Mouse (Mus musculus): Measurements from ENCODE around the gene Slc15a4. TPM values are rescaled to one million over a fixed set of nuclear protein-coding genes. Genes with fewer than 3 reads are reported as not detected.

Gene Slc15a4
- 14.8 and 41.4 TPM in 2 replicates for polyA plus RNA-seq (2012; rRNA removed)

GRCm38 (mm10) chr5:127632167-127633145, at the start of gene Slc15a4, which contains the start of gene Glt1d1:
Slc15a4 (minus strand) TSS chr5:127632897.
Glt1d1 (plus strand) TSS chr5:127632262.
- no peak for DNase-seq (ENCODE audit: low spot score)

- no peak for DNase-seq (ENCODE audit: low spot score)
These were observed 45.8 kb upstream of the Slc15a4 start for GRCm38 (mm10) chr5:127678501-127678900.

DNA sequence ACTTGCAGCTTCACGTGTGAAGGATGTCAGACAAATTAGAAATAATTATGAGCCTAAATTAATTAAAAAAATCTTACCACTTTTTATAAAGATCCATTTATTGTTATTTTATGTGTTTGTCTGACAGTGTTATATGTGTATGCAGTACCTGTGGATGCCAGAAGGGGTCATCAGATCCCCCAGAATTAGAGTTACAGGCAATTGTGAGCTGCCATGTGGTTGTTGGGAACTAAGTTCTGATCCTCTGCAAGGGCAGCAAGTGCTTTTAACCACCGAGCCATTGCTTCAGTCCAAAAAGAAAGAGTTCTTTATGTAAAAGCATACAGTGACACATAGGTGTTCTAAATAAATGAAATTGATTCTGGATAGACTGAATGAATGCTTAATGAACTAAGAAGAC, 44.9 kb upstream of the Slc15a4 start:
- no peak for DNase-seq (ENCODE audit: low spot score)

- no peak for DNase-seq (ENCODE audit: low spot score)
These were observed 41.2 kb upstream of the Slc15a4 start for GRCm38 (mm10) chr5:127673913-127674312.

- DNase-seq (ENCODE audit: low spot score): no peak
These were observed 28.3 kb upstream of the Slc15a4 start for GRCm38 (mm10) chr5:127660979-127661378.

DNA sequence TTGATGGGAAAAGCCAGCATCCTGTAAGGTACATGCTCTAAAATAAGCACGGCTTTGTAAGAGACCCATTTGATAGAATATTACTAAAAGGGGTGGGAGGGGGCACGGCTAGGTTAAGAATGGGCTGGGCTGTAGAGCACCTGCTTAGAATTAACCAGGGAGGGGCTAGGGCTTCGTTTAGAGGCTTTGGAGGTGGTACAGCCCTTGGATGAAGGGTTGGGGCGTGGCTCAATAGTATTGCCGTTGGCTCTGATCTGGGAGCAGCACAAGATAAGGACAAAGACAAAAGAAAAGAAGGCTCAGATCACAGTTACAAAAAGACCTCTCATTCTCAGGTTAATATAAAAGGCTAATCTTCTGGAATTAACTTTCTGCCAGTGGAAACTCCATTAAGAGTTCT, 27.6 kb upstream of the Slc15a4 start:
- no peak for DNase-seq (ENCODE audit: low spot score)

DNA sequence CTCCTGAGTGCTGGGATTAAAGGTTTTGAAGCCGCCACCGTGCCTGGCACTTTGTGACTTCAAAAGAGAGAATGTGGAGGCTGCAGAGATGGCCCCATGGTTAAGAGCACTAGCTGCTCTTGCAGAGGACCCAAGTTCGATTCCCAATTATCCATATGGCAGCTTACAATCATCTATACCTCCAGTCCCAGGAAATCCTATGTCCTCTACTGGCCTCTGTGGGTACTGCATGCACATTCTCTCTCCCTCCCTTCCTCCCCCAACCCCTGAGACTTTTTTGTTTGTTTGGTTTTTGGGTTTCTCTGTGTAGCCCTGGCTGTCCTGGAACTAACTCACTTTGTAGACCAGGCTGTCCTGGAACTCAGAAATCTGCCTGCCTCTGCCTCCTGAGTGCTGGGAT, 26.6 kb upstream of the Slc15a4 start:
- DNase-seq (ENCODE audit: low spot score): no peak

DNA sequence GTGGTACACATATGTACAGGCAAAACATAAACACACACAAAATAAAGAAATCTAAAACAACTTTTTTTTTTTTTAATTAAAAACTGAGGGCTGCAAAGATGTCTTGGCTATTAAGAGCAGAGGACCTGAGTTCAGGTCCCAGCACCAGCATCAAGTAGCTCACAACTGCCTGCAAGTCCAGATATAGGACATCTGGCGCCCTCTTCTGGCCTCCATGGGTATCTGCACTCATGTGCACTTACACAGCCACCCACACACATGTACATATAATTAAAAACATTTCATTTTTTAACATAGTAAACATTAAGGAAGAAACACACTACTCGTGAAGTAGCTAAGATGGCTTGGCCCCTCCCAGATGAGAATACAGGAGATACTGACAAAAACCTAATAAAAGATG, 25.6 kb upstream of the Slc15a4 start:
- no peak for DNase-seq (ENCODE audit: low spot score)

GRCm38 (mm10) chr5:127649077-127649476, 16.4 kb upstream of the Slc15a4 start:
- DNase-seq (ENCODE audit: low spot score): no peak

DNA sequence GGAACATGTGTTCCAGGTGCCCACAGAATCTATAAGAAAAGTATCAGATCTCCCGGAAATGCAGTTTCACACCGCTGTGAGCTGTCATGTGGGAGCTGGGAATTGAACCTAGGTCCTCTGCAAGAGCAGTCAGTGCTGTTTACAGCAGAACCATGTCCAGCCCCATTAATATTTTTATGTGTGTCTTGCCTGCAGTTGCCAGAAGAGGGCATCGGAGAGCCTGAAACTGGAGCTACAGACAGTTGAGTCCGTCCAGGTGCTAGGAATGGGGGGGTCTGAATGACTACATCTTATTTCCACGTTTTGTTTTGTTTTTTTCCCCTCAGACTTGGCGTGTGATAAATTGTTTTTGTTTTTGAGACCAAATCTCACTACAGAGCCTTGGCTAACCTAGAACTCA, 15.3 kb upstream of the Slc15a4 start:
- no peak for DNase-seq (ENCODE audit: low spot score)

DNA sequence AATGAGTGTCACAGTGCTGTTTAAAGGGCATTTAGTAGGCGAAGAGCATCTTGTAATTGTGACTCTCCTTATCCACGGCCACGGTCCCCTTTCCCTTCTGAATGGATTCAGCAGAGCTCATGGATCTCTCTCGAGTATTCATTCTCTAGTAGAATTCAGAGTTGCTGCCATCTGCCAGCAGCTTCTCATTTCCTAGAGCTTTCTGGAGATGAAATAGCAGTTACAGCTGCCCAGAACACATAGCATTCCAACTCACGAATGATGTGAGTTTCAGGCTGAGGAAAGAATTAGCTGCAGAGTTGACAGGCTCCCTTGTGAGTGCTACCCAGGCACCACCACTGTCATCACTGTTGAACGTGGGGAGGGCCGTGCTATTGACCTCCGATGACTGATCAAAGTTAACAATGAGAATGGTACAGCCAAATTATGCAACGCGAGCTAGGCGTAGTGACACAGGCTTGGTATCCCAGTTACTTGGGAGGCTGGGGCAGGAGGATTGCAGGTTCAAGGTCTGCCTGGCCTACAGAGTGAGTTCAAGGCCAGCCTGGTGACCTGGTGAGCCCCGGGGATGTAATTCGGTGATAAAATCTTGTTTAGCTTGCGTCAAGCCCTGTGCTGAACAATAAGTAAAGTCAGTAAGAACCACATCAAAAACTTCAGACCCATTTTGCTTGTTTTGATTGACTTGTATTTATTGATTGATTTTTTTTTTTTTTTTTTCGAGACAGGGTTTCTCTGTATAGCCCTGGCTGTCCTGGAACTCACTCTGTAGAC, 8.7 kb upstream of the Slc15a4 start:
- no peak for DNase-seq (ENCODE audit: low spot score)

DNA sequence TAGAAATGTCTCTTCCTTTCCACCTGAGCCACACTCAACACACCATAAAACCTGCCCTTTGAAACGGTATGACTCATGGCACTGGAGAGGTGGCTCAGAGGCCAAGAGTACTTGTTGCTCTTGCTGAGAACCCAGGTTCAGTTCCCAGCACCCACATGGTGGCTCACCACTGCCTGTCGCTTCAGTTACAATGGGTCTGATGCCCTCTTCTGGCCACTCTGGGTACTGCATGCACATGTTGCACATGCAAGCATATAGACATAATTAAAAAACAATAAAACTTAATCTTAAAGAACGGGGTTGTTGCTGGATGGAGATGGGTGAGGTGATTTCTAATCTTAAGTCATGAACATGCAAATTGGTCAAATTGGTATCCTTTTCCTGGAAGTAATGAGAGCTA, 7.7 kb upstream of the Slc15a4 start:
- no peak for DNase-seq (ENCODE audit: low spot score)

GRCm38 (mm10) chr5:127639635-127640034, 6.9 kb upstream of the Slc15a4 start:
- DNase-seq (ENCODE audit: low spot score): no peak

DNA sequence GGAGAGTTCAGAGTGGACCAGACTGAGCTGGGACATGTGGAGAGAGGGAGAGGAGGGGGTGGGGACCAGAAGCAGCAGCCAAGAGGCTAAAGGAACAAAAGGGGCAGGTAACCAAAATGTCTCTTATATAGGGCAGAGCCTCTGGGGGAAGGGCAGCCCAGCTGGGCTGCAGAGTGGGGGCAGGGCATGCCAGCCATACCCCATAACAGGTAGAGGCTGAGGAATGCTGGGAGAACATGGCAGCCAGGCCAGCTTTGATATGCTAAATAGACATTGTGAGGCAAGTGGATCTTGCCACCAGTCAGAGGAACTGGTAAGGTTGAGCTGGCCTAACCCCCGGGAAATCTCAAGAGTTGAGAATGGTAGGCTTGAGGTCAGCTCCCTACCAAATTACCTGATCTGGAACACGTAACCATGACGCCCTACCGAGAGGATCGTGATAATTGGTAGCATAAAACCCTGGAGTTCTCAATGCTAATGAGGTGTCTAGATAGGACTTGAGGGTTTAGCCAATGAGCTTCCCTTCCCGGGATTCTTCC, 6.4 kb upstream of the Slc15a4 start:
- no peak for DNase-seq (ENCODE audit: low spot score)

DNA sequence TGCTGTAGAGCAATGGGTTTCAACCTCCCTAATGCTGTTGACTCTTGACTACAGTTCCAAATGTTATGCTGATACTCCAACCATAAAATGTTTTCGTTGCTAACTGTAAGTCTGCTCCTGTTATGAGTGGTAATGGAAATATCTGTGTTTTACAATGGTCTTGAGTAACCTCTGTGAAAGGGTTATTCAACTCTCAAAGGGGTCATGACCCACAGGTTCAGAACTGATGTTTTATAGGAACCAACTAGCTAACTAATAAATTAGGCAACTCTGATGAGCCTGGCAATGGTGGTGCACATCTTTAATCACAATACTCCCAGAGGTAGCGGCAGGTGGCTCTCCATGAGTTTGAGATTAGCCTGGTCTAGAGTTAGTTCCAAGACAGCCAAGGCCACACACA, 5.5 kb upstream of the Slc15a4 start:
- no peak for DNase-seq (ENCODE audit: low spot score)

DNA sequence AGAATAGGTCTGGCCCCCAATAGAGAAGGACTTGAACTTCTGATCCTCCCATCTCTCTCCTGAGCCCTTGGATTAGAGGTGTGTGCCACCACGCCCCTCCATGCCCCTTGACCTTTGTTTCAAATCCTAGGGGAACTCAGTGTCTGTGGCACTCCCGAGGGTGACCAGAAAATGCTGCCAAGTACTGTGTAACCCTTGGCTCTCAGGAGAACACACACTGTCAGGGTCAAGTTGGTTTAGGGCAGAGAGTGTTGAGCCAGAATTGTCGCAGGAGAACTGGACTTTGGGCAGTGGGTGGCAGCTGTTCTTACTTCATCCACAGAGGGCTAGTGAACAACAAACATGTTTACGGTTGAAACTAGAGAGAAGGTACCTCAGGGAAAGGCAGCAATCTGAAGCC, 4.9 kb upstream of the Slc15a4 start:
- no peak for DNase-seq (ENCODE audit: low spot score)

DNA sequence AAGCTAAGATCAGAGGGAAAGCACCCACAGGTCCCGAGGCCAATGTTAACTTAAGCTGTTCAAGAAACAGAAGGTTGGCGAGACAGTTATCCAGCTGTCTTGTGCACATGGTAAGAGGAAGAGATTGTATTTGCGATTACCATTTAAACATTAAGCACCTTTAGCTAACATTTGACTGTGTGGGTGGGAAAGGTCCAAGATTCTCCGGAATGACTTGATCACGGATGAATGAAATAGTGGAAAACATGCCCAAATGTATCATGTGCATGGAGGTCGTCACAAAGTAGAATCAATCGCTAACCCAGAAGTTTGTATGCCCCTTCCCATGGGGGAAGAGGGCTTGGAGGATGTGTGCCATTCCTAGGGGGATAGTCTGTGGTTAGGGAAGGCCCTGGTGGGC, 969 bp upstream of the Slc15a4 start:
- no peak for DNase-seq (ENCODE audit: low spot score)

DNA sequence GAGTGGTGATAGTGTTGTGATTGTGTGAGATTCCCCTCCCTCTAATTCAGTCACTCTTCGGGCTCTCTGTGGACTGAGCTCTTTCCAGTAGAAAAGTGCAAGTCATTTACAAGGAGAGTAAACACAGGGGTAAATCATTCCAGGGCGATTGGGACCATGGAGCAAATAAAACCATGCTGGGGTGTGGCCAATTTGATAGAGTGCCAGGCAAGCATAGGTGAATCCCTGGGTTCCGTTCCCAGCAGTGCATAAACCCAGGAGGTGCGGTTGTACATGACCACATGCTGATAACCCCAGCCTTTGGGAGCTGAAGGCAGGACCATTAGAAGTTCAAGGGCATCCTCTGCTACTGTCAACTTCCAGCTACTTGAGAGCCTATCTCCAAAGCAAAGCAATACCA, 491 bp upstream of the Slc15a4 start:
- DNase-seq (ENCODE audit: low spot score): no peak

- no peak for DNase-seq (ENCODE audit: low spot score)
These were observed 1.0 kb downstream of the Slc15a4 start for GRCm38 (mm10) chr5:127631671-127632070.

DNA sequence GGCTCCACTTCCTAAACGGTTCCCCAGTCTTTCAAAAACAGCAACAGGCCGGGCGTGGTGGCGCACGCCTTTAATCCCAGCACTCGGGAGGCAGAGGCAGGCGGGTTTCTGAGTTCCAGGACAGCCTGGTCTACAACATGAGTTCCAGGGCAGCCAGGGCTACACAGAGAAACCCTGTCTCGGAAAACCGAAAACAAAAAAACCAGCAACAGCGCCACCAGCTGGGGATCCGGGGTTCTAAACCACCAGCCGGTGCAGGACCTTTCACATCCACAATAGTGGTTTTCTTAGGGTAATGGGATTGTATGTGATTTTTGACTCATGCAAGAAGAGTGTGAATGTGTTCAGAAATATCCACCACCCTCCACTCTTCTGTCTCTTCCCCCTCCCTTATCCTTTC, 5.5 kb downstream of the Slc15a4 start:
- DNase-seq (ENCODE audit: low spot score): no peak

GRCm38 (mm10) chr5:127624427-127625213, 8.1 kb downstream of the Slc15a4 start:
- no peak for DNase-seq (ENCODE audit: low spot score)

DNA sequence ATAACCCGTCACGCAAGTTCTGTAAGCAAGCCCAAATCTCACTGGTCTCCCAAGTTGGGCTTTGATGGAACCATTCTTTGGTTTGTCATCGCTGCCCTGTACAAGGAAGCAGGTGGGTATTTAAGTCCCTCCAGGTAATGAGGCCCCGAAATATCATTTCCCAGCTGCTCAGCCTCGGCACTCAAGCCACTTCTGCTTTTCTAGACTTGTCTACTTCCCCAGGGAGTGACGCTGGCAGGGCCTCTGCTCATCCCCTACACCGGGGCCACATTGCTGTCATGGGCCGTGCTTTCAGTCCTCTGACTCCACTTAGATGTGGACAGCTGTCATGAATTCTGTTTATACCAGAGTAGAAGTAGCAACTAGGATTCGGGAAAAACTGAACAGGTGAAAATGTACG, 11.6 kb downstream of the Slc15a4 start:
- DNase-seq (ENCODE audit: low spot score): no peak

Data from urinary bladder, adult 2 months (tissue).